Mouse (Mus musculus): ENCODE results near the gene Vmn2r68. TPM values are rescaled to one million over a fixed set of nuclear protein-coding genes. Genes with fewer than 3 reads are reported as not detected.

The Vmn2r68 gene
- polyA plus RNA-seq (2012; rRNA removed) = 0.22 and 0.46 TPM in 2 replicates

GRCm38 (mm10) chr7:85237683-85238082 is at the start of gene Vmn2r68:
Vmn2r68 (minus strand) TSS chr7:85237783.
- Histone ChIP-seq H3K27ac (ENCODE audit: control insufficient read depth, insufficient read depth, low read depth, low read length) (no peak within 1 kb of the TSS), H3K4me1 (ENCODE audit: control insufficient read depth, insufficient read depth, low read length) (no peaks in the 10 kb centered on the region), H3K4me3 (ENCODE audit: control insufficient read depth, low read depth, low read length) (no peak within 1 kb of the TSS), H3K27me3 (ENCODE audit: control insufficient read depth, insufficient read depth, low read length) (no peaks in the 10 kb centered on the region), H3K36me3 (ENCODE audit: control insufficient read depth, insufficient read depth, low read length) (no peaks in the 10 kb centered on the region)
- no peak for TF ChIP-seq POLR2A (IDR thresholded peaks at IDR 0.05; ENCODE audit: control insufficient read depth, low read depth, low read length)
- no peak for TF ChIP-seq CTCF (IDR thresholded peaks at IDR 0.05; ENCODE audit: control insufficient read depth, insufficient read depth, insufficient replicate concordance, low read depth, low read length)

Other genes starting within 250 kb of the Vmn2r68 start
- 0.01 TPM in 1 of 2 replicates, not detected in the other for gene Vmn2r66, start 225.5 kb downstream of the Vmn2r68 start, polyA plus RNA-seq (2012; rRNA removed)
- not detected in 2 replicates for gene Vmn2r67, start 81.8 kb downstream of the Vmn2r68 start, polyA plus RNA-seq (2012; rRNA removed)
- gene Vmn2r69, start 178.1 kb upstream of the Vmn2r68 start, polyA plus RNA-seq (2012; rRNA removed) = 0.01 and 0.06 TPM in 2 replicates